Mouse (Mus musculus) induced T-regulatory cell, adult 2 months (primary cell): ENCODE measurements around the gene Gabrg3.

ENCODE experiments used
- DNase-seq: peaks from one replicate; pipeline ENCODE4 v3.0.0-alpha.2; 2012; ENCODE audit warnings: low read depth

Gene Gabrg3

DNA sequence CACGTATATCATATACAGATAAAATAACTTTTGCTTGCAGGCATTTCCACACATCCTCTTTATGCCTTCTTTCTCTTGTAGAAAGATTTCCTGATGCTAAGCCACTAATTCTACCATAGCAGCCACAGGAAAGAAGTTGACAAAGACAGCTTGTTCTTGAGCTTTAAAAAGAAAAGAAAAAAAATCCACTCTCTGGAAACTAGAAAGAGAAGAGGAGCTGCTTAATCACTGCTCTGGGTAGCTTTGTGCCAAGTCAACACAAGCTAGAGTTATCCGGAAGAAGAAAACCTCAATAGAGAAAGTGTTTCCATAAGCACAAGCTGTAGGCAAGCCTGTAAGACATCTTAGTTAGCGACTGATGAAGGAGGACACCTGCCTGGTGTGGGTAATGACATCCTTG is 321.6 kb downstream of the Gabrg3 start:
- DNase-seq, result no peak

- DNase-seq, result no peak
Measured at GRCm38 (mm10) chr7:57050906-57051635, 335.9 kb downstream of the Gabrg3 start.

- DNase-seq, result no peak
Measured at GRCm38 (mm10) chr7:57037861-57038421, 349.0 kb downstream of the Gabrg3 start.

DNA sequence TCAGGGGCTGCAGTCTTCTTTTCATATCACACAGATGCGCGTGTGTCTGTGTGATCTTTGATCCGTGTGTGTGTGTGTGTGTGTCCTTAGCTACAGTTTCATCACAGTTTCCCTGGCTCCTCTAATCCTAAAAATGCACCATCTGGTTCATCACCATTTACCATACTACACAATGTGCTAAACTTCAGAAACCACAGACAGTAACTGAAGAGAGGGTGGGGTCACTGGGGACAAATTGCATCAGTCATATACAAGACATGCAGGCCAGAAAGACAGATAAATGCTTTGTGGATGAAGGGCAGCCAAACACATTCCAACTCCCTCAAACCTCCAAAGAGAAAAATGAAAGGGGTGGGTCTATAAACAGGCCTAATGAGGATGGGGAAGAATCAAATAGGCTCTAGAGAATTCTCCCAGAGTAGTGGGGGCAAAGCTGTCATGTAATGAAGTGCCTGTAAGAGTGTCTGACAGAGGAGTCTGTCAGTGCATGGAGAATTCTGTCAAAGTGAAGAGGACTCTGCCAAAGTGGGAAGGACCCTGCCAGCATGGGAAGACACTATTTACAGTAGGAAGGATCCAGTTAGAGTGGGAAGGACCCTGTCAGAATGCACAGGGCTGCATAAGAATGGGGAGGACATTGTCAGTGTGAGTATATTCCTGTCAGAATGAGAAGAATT is 386.3 kb downstream of the Gabrg3 start:
- DNase-seq, result no peak

- DNase-seq, result no peak
Measured at GRCm38 (mm10) chr7:56997713-56998624, 389.0 kb downstream of the Gabrg3 start.

GRCm38 (mm10) chr7:56946398-56946797 is 440.6 kb downstream of the Gabrg3 start:
- no peak for DNase-seq

DNA sequence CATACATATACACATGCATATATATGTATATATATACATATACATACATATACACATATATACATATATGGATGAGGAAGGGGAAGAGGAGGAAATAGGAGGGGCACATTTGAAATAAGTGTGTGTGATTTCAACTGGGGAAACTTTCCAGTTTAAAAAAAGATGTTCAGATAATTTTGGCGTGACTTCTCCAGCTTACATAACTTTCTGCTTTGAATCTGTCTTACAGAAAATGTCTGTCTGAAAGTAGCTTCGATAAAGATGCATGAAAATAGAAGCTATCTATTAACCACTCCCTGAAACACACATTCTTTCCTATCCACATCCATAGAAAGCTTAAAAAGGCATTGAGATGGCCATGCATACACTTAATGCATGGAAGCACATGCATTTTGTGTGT is 445.4 kb downstream of the Gabrg3 start:
- no peak for DNase-seq

GRCm38 (mm10) chr7:56938020-56938419 is 449.0 kb downstream of the Gabrg3 start:
- DNase-seq, result peak; percentile 3

GRCm38 (mm10) chr7:56919499-56919898 is 467.5 kb downstream of the Gabrg3 start:
- DNase-seq, result no peak

- DNase-seq, result no peak
Measured at GRCm38 (mm10) chr7:56914862-56915261, 472.1 kb downstream of the Gabrg3 start.

GRCm38 (mm10) chr7:56899762-56900161 is 487.2 kb downstream of the Gabrg3 start:
- no peak for DNase-seq

- DNase-seq, result no peak
Measured at GRCm38 (mm10) chr7:56867314-56868075, 519.5 kb downstream of the Gabrg3 start.

DNA sequence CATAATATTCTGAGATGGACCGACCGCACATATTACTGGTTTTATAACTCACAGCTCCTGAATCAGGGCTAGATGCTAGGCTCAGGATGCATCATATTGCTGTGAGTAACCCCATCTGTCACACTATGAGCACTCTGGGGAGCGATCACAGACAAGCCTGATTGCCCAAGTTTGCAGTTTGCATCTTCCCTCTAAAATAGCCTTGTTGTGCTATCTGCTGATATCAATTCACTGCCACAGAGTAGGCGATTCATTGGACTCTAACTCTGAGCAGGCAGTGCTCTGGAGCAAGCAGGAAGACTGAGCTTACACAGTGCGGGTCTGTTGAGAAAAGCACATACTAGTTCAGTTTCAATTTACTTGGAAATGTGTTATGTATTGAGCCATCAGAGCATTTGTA is 543.4 kb downstream of the Gabrg3 start:
- DNase-seq, result no peak

DNA sequence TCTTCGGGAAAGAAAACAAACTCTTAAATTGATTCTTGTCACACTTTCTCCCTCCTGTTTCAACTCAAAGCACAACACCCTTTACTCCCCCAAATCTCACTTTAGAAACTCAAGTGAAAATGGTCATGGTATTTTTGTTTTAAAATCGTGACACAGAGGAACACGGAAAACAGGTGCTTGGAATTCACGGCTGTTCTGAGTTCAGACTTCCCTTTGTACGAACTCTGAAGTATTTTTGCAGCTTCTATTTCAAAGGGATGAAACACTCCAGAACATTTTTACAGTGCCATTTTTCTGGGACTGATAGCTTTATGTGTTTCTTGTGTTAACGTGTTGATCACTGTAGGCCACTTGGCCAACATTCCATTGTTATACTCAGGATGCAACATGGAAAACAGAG is 561.5 kb downstream of the Gabrg3 start:
- DNase-seq, result no peak

- DNase-seq, result no peak
Measured at GRCm38 (mm10) chr7:56801841-56802240, 585.1 kb downstream of the Gabrg3 start.

DNA sequence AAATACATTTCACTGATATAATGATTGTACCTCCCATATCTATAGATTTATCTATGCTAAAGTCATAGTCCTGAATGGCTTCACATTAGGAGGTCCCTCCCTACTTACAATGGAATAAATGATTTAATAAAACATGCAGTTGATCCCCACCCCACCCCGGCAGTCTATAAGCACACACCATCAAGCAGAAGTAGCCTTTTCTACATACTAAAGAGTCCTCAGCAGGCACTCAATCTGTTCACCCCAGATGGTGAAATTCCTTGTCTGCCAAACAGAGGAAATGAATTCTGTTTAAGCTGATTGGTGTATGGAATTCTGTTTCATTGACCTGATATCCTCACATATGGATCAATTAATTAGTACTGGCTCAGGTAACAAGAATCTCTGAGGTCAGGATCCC is 607.9 kb downstream of the Gabrg3 start:
- no peak for DNase-seq

DNA sequence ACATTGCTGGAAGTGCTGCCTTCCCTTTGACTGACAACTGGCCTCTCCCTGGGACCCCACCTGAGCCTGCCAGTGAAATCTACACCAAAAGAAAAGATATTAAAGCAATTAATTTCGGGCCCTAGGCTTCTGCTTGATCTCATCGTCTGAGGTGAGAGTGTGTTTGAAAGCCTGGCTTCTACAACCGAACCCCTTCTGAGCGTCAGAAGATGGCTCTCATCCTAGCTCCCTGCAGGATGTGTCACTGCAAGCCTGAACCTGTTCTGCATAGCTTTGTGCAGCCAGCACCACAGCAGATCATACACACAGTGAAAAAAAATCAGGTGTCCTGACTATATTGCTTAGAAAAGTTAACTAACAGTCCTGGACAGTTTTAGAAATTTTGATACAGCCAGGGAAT is 618.8 kb downstream of the Gabrg3 start:
- no peak for DNase-seq

- DNase-seq, result no peak
Measured at GRCm38 (mm10) chr7:56767796-56768195, 619.2 kb downstream of the Gabrg3 start.

GRCm38 (mm10) chr7:56765612-56766445 is 621.2 kb downstream of the Gabrg3 start:
- no peak for DNase-seq

- DNase-seq, result no peak
Measured at GRCm38 (mm10) chr7:56729225-56729624, 657.8 kb downstream of the Gabrg3 start.
